Mouse (Mus musculus): ENCODE measurements around the gene Gm14496. TPM values are rescaled to one million over a fixed set of nuclear protein-coding genes. Genes with fewer than 3 reads are reported as not detected.
"Not testable (repeated sequence)": the region's sequence is repeated elsewhere in the genome, so short reads cannot be mapped to it uniquely, and the experiment has no call there.

The Gm14496 gene
- not detected in 2 replicates for polyA plus RNA-seq (2016; fragmentation: Nextera tagmentation; extraction: Ambion mirVana)

- no peaks in the 10 kb centered on the region for H3K36me3 ChIP-seq
- no peak within 1 kb of the TSS for H3K4me2 ChIP-seq (replicated peaks)
- H3K4me3 ChIP-seq = no peak within 1 kb of the TSS
- H3K4me1 ChIP-seq = no peaks in the 10 kb centered on the region
- H3K9me3 ChIP-seq = no peaks in the 10 kb centered on the region
- H3K27ac ChIP-seq = no peak within 1 kb of the TSS
- ATAC-seq (ENCODE audit: low FRiP score, low read depth) = no peak
- H3K9ac ChIP-seq = no peak within 1 kb of the TSS
- WGBS = 62% methylated on average over 3 of the region's 3 CpGs
- no peaks in the 10 kb centered on the region for H3K27me3 ChIP-seq (replicated peaks)
Measured at GRCm38 (mm10) chr2:181990829-181991228, at the start of gene Gm14496. TSS of gene Gm14496 (plus strand) at chr2:181991129.

GRCm38 (mm10) chr2:181952747-181953680, 37.9 kb upstream of the Gm14496 start:
- WGBS = 18% methylated on average over 21 of the region's 21 CpGs
- ATAC-seq (ENCODE audit: low FRiP score, low read depth); H3K36me3 ChIP-seq; H3K4me1 ChIP-seq; H3K27me3 ChIP-seq (replicated peaks); H3K27ac ChIP-seq; H3K9me3 ChIP-seq; H3K9ac ChIP-seq: not testable (repeated sequence)
- H3K4me2 ChIP-seq (replicated peaks) = peak overlapping the region; percentile 54
- H3K4me3 ChIP-seq = 0 out of 2 replicates have a peak overlapping the region, but pooled peaks have one; percentile 9

- Histone ChIP-seq H3K27me3 (replicated peaks) (no peaks in the 10 kb centered on the region), H3K9ac (no peak overlapping the region), H3K36me3 (no peaks in the 10 kb centered on the region), H3K4me2 (replicated peaks) (no peak overlapping the region), H3K4me3 (no peak overlapping the region), H3K27ac (no peak overlapping the region), H3K9me3 (no peaks in the 10 kb centered on the region), H3K4me1 (no peaks in the 10 kb centered on the region)
- WGBS = 78% methylated on average over 7 of the region's 7 CpGs
- ATAC-seq (ENCODE audit: low FRiP score, low read depth) = no peak
Measured at GRCm38 (mm10) chr2:181968395-181968794, 22.5 kb upstream of the Gm14496 start.

- 93% methylated on average over 2 of the region's 2 CpGs for WGBS
- H3K4me1 ChIP-seq = no peaks in the 10 kb centered on the region
- no peaks in the 10 kb centered on the region for H3K27me3 ChIP-seq (replicated peaks)
- no peak overlapping the region for H3K27ac ChIP-seq
- no peaks in the 10 kb centered on the region for H3K36me3 ChIP-seq
- H3K4me3 ChIP-seq = no peak overlapping the region
- no peaks in the 10 kb centered on the region for H3K9me3 ChIP-seq
- no peak overlapping the region for H3K4me2 ChIP-seq (replicated peaks)
- ATAC-seq (ENCODE audit: low FRiP score, low read depth) = no peak
- no peak overlapping the region for H3K9ac ChIP-seq
Measured at GRCm38 (mm10) chr2:181969187-181969586, 21.7 kb upstream of the Gm14496 start.

- not testable (repeated sequence) for H3K36me3 ChIP-seq; H3K9ac ChIP-seq; H3K27ac ChIP-seq; H3K9me3 ChIP-seq; H3K4me1 ChIP-seq; H3K27me3 ChIP-seq (replicated peaks); H3K4me3 ChIP-seq; H3K4me2 ChIP-seq (replicated peaks); ATAC-seq (ENCODE audit: low FRiP score, low read depth)
- WGBS = 76% methylated on average over 7 of the region's 7 CpGs
Measured at GRCm38 (mm10) chr2:181981969-181982368, 9.0 kb upstream of the Gm14496 start.

Other genes with a start within 250 kb of the Gm14496 start
- gene Myt1, start 227.8 kb upstream of the Gm14496 start, polyA plus RNA-seq (2016; fragmentation: Nextera tagmentation; extraction: Ambion mirVana) = 70.4 and 79.3 TPM in 2 replicates
- 36.4 and 38.5 TPM in 2 replicates for gene Pcmtd2, start 153.3 kb upstream of the Gm14496 start, polyA plus RNA-seq (2016; fragmentation: Nextera tagmentation; extraction: Ambion mirVana)
- 88.1 and 93.5 TPM in 2 replicates for gene Polr3k, start 126.8 kb upstream of the Gm14496 start, polyA plus RNA-seq (2016; fragmentation: Nextera tagmentation; extraction: Ambion mirVana)